Mouse (Mus musculus): ENCODE measurements around the gene Tcf20.
A peak's percentile ranks its signal among the peaks of the same experiment; 100 is the strongest.
"Not testable (repeated sequence)": the region's sequence is repeated elsewhere in the genome, so short reads cannot be mapped to it uniquely, and the experiment has no call there.

Tcf20 gene

DNA sequence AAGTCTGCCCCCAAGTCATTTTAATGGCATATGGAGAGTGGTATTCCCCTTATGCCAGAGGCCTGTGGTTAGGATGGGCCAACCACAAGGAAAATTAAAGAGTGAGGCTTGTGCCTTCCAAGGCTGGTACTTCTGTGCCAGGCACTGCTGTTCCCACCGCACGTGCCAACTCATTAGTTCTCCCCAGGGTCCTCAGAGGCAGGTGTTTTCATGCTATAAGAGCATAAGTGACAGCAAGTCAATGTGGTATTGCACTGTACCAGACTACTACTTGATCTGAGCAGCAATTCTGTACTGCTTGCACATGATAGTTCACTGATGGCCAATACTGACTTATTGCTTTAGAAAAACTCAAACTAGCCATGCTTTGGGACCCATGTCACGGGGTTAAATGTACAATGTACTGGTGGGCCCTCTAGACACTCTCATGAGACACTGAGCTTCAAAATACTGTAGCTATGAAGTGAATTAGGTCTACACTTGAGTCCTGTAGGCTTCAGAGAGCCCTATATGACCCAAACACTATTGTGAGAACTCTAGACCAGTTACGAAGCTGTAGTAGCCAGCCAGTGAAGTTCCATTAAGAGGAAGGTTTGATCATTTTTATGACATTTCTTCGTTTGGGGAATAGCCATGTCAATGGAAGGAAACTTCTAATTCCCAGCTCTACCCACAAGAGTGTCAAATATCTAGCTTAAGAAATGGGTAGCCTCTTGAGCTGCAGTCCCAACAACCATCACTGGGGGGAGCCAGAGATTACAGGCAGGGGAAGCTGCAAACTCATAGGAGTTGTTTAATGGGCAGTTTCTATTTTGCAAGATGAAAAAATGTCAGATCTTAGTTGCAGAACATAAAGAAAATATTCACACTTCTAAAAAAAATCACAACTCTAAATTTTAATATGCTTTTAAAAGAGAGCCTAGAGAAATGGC lies 182.7 kb downstream of the Tcf20 start:
- peak; percentile 97 for DNase-seq

DNA sequence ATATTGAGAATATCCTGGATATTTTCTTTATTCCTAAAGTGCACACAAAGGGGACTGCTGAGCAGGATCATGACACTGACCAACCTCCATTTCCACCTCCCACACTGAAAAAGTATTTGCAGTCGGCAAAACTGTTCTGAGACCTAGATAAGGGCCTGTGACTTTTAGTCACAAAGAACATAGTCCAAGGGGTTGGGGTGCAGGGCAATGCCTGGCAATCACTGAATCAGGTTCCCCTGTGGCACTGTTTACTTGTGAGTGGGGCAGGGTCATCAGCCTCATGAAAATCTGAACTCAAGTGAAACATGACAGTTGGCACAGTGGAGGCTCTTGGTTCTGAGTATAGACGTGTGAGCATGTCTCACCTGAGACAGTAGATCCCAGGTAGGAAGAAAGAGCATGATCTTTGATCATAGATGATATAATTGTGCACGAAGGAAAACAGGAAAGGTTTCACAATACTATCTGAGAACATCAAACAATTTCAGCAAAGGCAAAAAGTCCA lies 191.7 kb downstream of the Tcf20 start:
- no peak for DNase-seq

DNA sequence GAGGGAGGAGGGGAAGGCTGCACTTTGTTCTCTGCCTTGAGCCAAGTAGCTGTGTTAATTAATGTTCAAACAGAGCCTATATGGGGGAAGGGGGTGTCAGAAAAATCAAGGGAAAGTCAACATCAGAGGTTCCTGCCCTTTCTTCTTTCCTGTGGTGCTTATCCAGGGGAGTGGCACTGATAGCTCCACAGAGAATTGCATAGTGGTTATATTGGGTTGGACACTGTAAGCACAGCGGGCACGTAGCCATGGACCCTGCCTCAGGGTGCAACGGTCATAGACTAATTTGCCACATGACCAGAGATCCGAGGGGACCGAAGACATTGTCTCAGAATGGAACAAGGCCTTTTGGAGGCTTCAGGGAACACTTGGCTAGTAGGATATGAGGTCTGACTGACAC lies 193.4 kb downstream of the Tcf20 start, which contains the start of gene Cyp2d26:
Gene Cyp2d26 (minus strand): TSS at position 18 of the 400 bp plus-strand sequence.
- no peak for DNase-seq

DNA sequence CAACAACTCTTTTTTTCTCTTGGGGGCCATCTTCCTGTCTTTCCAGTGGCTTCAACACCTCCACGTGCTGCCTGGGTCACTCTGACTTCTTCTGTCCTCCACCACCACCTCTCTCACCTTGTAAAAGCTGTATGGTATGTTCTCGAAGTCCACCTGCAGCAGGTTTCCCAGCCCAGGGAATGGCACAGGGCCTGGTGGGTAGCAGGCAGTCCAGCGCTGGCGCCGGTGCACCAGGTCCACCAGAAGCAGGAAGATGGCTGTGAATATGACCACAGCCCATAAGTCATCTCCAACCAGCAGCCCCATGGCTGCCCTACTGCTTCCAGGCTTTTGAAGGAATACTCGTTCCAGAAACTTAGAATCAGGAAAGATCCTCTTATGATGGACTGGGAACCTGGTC lies 193.8 kb downstream of the Tcf20 start:
- DNase-seq, result no peak

DNA sequence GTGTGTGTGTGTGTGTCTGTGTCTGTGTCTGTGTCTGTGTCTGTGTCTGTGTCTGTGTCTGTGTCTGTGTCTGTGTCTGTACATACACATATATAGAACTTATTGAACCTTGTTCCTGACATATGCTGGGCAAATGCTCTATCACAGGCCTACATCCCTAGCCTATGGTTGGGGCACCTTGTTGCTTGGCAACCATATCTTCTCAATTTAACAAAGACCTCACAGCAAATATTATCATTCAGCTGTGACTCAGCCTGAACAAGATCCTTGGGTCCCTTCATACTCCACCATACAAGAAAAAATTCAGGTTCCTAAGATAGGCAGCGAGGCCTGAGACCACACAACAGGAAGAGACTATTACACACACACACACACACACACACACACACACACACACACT lies 194.2 kb downstream of the Tcf20 start:
- no peak for DNase-seq

DNA sequence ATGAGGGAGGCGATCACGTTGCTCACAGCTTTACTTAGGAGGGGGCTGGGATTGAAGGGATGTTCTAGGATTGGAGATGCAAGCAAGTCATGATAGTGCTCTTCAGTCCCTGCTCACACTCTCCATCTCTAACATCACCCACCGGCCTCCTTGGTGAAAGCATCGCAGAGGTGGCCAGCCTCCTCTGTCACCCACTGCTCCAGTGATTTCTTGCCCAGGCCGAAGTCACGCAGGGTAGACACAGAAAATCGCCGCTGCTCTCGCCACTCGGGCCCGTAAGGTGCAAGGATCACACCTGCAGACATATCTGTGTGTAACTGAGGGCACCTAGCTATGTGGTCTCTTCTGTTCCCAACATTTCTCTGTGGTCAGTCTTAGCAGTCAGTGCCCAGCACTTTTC lies 195.1 kb downstream of the Tcf20 start:
- DNase-seq, result no peak

DNA sequence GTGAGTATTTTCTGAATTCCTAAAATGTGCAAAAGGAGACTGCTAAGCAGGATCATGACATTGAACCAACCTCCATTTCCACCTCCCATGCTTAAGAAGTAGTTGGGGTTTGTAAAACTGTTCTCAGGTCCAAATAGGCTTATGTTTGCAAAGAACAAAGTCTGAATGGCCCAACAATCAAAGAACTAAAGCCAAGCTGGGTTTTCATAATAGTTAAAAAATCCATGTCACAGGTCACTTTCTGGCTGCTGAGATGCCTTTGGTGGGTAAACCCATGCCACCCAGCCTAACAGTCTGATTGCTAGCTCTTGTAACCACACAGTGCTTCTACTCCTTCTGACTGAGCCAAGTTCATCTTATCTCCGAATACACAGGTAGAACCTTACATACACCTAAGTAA lies 203.1 kb downstream of the Tcf20 start:
- no peak for DNase-seq

DNA sequence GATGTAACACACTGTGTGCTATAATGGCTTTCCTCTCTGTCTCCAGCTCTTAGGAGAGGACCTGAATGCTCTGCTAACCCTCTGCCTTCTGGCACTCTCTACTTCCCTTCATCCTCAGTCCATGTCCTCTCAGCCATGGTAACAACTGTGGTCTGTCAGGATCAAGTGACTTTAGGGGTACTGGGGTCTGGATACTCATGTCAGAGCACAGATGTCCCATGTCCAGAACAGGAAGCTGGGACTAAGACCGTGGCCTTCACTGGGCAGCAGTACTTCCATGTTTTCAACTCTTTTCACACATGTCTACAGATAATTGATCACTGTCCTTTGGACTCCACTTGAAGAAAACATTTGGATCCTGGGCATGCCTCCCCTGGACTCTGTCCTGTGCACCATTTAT lies 203.9 kb downstream of the Tcf20 start:
- DNase-seq, result no peak

DNA sequence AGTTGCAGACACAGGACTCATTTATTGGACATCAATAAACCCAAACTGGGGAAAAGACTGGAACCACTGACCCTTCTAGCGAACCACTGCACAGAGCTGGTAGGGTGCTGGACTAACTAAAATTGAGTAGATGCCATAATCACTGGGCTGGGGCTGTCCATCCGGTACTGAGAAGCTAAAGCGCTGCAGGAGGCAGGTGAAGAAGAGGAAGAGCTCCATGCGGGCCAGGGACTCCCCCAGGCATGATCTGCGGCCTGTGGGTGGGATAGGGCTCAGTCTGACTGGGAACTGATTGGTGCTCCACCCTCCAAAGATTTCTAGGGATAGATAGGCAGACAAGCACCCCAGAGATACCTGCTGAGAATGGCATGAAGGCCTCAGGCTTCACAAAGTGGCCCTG lies 209.8 kb downstream of the Tcf20 start:
- DNase-seq, result not testable (repeated sequence)

DNA sequence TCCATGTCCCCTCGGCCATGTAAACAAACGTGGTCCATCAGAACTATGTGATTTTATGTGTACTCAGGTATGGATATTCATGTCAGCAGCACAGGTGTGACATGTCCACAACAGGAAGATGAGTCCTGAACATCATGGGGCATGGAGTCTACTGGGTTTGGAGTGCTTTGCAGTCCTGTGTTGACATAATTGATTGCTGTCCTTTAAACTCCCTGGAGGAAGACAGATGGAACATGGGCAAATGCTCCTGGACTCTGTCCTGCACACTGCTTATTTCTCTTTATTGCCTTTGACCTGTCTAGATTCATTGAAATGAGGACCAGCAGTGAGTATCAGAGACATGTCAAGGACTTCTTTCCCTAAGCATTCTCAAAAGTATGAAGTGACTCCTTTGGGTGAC lies 221.7 kb downstream of the Tcf20 start:
- DNase-seq, result no peak

DNA sequence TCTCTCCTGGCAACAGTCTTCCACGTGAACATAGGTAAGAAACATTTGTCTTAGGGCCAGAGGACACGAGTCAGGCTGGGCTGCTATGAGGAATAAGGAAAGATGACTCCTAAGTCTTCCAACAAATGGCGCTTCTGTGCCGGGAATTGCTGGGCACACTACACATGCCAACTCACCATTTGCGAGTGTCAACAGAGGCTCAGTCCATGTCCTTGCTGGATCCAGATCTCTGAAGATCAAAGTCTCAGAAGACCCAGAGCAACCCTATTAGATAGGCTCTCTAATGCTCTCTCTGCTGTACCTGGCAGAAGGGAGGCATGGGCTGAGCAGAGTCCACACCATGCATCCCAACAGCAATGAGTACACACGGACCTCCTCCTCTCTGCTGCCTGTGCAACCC lies 222.8 kb downstream of the Tcf20 start:
- DNase-seq, result no peak

DNA sequence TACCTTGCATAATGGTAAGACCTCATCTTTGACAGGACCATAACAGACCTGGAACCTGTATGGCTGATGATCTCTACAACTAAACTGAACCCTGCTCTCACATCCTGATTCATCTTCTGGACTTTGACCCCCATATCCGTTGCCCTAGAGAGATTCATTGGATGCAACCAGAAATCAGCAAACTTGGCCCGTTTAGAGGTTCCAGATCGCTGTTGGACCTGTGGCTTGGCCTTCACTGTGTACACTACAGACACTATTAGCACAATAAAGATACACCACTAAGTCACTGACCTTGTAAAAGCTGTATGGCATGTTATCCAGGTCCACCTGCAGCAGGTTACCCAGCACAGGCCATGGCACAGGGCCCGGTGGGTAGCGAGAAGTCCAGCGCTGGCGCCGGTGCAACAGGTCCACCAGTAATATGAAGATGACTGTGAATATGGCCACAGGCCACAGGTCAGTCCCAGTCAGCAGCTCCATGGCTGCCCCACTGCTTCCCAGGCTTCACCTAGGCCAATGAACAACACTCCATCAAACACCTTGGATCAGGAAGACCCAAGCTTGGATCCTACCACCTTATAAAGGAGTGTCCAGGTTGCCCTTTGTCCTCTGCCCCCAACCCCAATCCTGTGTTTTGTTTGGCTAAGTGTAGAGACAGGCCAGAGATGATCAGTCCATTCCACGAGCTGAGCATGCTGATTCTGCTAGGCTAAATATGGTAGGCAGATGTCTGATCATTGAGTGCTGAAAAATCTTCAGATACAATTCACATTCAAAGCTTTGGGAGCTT lies 223.8 kb downstream of the Tcf20 start, which contains the start of gene Cyp2d40:
Gene Cyp2d40 (minus strand): TSS at position 553 of the 790 bp plus-strand sequence.
- no peak for DNase-seq

Measured in right cerebral cortex, postnatal 4 days (tissue).